Mouse (Mus musculus) heart, adult 2 months (tissue): ENCODE measurements around the gene Trir. TPM values are rescaled to one million over a fixed set of nuclear protein-coding genes. Genes with fewer than 3 reads are reported as not detected.

ENCODE experiments used
- DNase-seq, 2 experiments: peaks; one replicate each; pipeline ENCODE4 v3.0.0; 2021
- H3K27ac ChIP-seq: fragments of 200-600 bp; 2 replicates; pipeline ENCODE4 v1.8.1; 2022
- H3K27me3 ChIP-seq: fragments of 200-500 bp; 2 replicates; pipeline ENCODE4 v1.6.1; 2012; ENCODE audit warnings: mild to moderate bottlenecking, low read length, inconsistent platforms, mixed read lengths; ENCODE audit not compliant: control insufficient read depth, insufficient read depth
- H3K36me3 ChIP-seq: fragments of 200-500 bp; 2 replicates; pipeline ENCODE4 v1.6.1; 2012; ENCODE audit warnings: low read length, inconsistent platforms; ENCODE audit not compliant: control insufficient read depth, insufficient read depth
- H3K4me1 ChIP-seq: fragments of 200-500 bp; 2 replicates; pipeline ENCODE4 v1.6.1; 2011; ENCODE audit warnings: low read length; ENCODE audit not compliant: control insufficient read depth, insufficient read depth
- H3K4me3 ChIP-seq: fragments of 200-600 bp; 2 replicates; pipeline ENCODE4 v1.8.1; 2022
- H3K79me2 ChIP-seq: fragments of 200-500 bp; replicated peaks from 2 replicates; pipeline ENCODE4 v1.6.1; 2012; ENCODE audit warnings: mild to moderate bottlenecking, inconsistent platforms, low read length, moderate library complexity, mixed read lengths; ENCODE audit not compliant: control insufficient read depth, insufficient read depth
- H3K9ac ChIP-seq: fragments of 200-500 bp; 2 replicates; pipeline ENCODE4 v1.6.1; 2012; ENCODE audit warnings: low read depth, mild to moderate bottlenecking, control low read depth, inconsistent platforms, low read length, mixed read lengths
- CTCF ChIP-seq: fragments of 200-600 bp; IDR thresholded peaks from 2 replicates; pipeline ENCODE4 v1.8.1; 2022; ENCODE audit warnings: antibody characterized with exemption, mild to moderate bottlenecking, moderate library complexity
- EP300 ChIP-seq: fragments of 200-500 bp; IDR thresholded peaks from 2 replicates; pipeline ENCODE4 v1.6.1; 2011; ENCODE audit warnings: low read depth, low read length, control low read depth; ENCODE audit not compliant: insufficient read depth
- POLR2A ChIP-seq: fragments of 200-500 bp; IDR thresholded peaks from 2 replicates; pipeline ENCODE4 v1.6.1; 2011; ENCODE audit warnings: mild to moderate bottlenecking, low read depth, low read length, control low read depth; ENCODE audit not compliant: insufficient read depth
- WGBS: fragments of 180-500 bp; shearing (Covaris S2); methylation state at CpG from one replicate; pipeline ENCODE4 v1.1.7; 2018; 5-methylcytosine and 5-hydroxymethylcytosine counted together
- intact Hi-C: fragments of 180-260 bp; cut with DNase I; formaldehyde crosslinking; loops from one replicate; pipeline ENCODE4 v1.15.1; 2025
- polyA plus RNA-seq: library from polyadenylated mRNA; depleted of rRNA; stranded (reverse); fragments of >200 nt; gene quantifications from 2 replicates; pipeline ENCODE4 v1.2.3, GENCODE M21; 2012
- total RNA-seq, 2 experiments: library from RNA; stranded (reverse); gene quantifications; 2 replicates each; pipeline ENCODE4 v1.2.3; 2021

The Trir gene
- total and polyA plus RNA-seq, 3 experiments = 47.2 to 94.1 (median 81.5) TPM

DNA sequence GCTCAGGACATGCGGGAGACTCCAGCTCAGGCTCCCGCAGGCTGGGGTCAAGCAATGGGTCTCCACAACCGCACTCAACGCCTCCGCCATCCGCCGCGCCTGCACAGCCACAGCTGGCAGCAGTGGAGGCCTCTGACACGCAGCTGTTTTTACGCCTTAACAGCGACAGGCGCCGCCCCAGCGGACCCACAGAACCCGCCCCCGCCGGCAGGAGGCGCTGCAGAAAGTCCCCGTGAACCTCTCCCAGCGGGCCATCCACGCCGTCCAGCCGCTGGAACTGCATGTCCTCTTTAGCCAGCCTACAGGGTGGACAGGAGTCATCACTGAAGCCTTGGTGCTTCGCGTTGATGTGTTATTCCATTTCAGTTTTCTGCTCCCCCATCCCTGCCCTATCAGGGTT lies 18.9 kb upstream of the Trir start:
- Histone ChIP-seq H3K27ac (no peak overlapping the region), H3K4me3 (no peak overlapping the region), H3K9ac (no peak overlapping the region), H3K27me3 (peaks cover 6% of the 10 kb centered on the region; the same call in 1 of the 2 replicates), H3K36me3 (no peaks in the 10 kb centered on the region), H3K79me2 (no peaks in the 10 kb centered on the region), H3K4me1 (no peaks in the 10 kb centered on the region)
- 12% methylated on average over 25 of the region's 25 CpGs for WGBS
- intact Hi-C loops = no loop called here
- peak in 1 of 2 experiments; percentile 54 for DNase-seq
- TF ChIP-seq CTCF (peak; percentile 62), POLR2A (no peak)

GRCm38 (mm10) chr8:85011242-85011641 lies 15.4 kb upstream of the Trir start:
- WGBS = 15% methylated on average over 28 of the region's 28 CpGs
- intact Hi-C loops = no loop called here
- H3K27ac ChIP-seq = no peak overlapping the region
- DNase-seq = no peak
- H3K4me3 ChIP-seq = no peak overlapping the region
- H3K4me1 ChIP-seq = no peaks in the 10 kb centered on the region; the same call in 1 of the 2 replicates
- H3K36me3 ChIP-seq = no peaks in the 10 kb centered on the region
- TF ChIP-seq EP300 (no peak), CTCF (no peak), POLR2A (no peak)
- H3K9ac ChIP-seq = no peak overlapping the region
- no peaks in the 10 kb centered on the region for H3K79me2 ChIP-seq
- H3K27me3 ChIP-seq = peaks cover 9% of the 10 kb centered on the region

- H3K9ac ChIP-seq = no peak overlapping the region
- no peak overlapping the region for H3K4me3 ChIP-seq
- H3K27ac ChIP-seq = no peak overlapping the region
- no peaks in the 10 kb centered on the region for H3K79me2 ChIP-seq
- no peaks in the 10 kb centered on the region; the same call in 1 of the 2 replicates for H3K4me1 ChIP-seq
- TF ChIP-seq CTCF = peak; percentile 69
- no peak for TF ChIP-seq EP300
- TF ChIP-seq POLR2A = no peak
- no peaks in the 10 kb centered on the region for H3K36me3 ChIP-seq
- H3K27me3 ChIP-seq = peaks cover 9% of the 10 kb centered on the region
- intact Hi-C loops = no loop called here
- peak; percentile 57 to 61 for DNase-seq
- WGBS = 3% methylated on average over 26 of the region's 26 CpGs
Observed at GRCm38 (mm10) chr8:85013230-85013840, 13.3 kb upstream of the Trir start.

DNA sequence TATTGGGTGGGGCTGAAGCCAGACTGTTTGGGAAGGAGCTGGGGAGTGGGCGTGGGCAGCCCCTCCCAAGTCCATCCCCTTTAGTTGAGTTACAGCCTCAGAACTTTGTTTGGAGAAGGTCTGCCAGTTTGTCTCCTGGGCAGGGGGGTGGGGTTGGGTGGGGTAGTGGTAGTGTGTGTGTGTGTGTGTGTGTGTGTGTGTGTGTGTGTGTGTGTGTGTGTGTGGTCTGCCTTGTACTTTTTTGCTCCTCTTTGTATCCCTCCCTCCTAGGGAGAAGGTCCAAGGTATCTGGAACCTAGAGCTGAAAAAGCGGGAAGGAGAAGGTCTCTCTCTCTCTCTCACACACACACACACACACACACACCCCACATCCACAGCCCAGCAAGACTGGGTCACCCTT lies 12.2 kb upstream of the Trir start, which contains the start of gene Best2:
Best2 (minus strand) TSS at position 101 of the 400 bp plus-strand sequence.
- Histone ChIP-seq H3K27me3 (peaks cover 6% of the 10 kb centered on the region), H3K4me3 (no peak within 1 kb of the TSS), H3K36me3 (no peaks in the 10 kb centered on the region), H3K27ac (no peak within 1 kb of the TSS), H3K4me1 (no peaks in the 10 kb centered on the region; the same call in 1 of the 2 replicates), H3K9ac (no peak within 1 kb of the TSS), H3K79me2 (no peaks in the 10 kb centered on the region)
- intact Hi-C loops = no loop called here
- TF ChIP-seq POLR2A (no peak), EP300 (no peak), CTCF (no peak)
- WGBS = 42% methylated on average over 2 of the region's 2 CpGs
- no peak for DNase-seq

GRCm38 (mm10) chr8:85016724-85017123 lies 9.9 kb upstream of the Trir start:
- no peak overlapping the region for H3K27ac ChIP-seq
- H3K27me3 ChIP-seq = peaks cover 4% of the 10 kb centered on the region
- TF ChIP-seq EP300 = no peak
- no peak for TF ChIP-seq CTCF
- TF ChIP-seq POLR2A = no peak
- H3K4me1 ChIP-seq = no peaks in the 10 kb centered on the region; the same call in 1 of the 2 replicates
- no peaks in the 10 kb centered on the region for H3K79me2 ChIP-seq
- H3K4me3 ChIP-seq = no peak overlapping the region
- no peak for DNase-seq
- no peak overlapping the region for H3K9ac ChIP-seq
- no peaks in the 10 kb centered on the region for H3K36me3 ChIP-seq
- 69% methylated on average over 10 of the region's 10 CpGs for WGBS
- intact Hi-C loops = no loop called here

DNA sequence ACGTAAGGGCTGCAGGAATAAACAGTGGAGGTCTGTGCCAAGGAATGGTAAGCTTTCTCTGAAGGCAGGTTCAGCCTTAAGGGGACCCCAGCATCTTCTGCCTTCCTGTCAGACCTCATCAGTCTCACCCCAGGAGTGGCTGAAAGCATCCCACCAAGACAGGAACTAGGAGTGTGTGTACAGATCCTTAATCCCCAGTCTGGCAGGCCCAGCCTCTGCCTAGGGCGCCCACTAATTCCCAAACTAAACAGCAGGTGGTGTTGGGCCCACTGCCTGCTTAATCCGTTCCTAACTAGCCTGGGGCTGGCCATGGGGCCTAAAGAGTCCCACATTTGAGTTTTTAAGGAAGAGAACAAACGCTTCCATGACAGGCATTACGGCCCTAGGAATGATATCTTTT lies 9.4 kb upstream of the Trir start:
- no peaks in the 10 kb centered on the region for H3K36me3 ChIP-seq
- TF ChIP-seq POLR2A (no peak), CTCF (no peak), EP300 (no peak)
- no peak overlapping the region for H3K27ac ChIP-seq
- no peak for DNase-seq
- no peaks in the 10 kb centered on the region; the same call in 1 of the 2 replicates for H3K4me1 ChIP-seq
- H3K9ac ChIP-seq = no peak overlapping the region
- no peaks in the 10 kb centered on the region for H3K79me2 ChIP-seq
- H3K27me3 ChIP-seq = peaks cover 4% of the 10 kb centered on the region
- no peak overlapping the region for H3K4me3 ChIP-seq
- WGBS = 59% methylated on average over 5 of the region's 5 CpGs
- intact Hi-C loops = no loop called here
